Mouse (Mus musculus) neural tube, embryonic 15.5 days (tissue): ENCODE results near the gene Lcn2. TPM values are rescaled to one million over a fixed set of nuclear protein-coding genes. Genes with fewer than 3 reads are reported as not detected.

ENCODE experiments used
- ATAC-seq: fragments of 200-750 bp; cut with Nextera tagmentation; 2 replicates; pipeline ENCODE4 v1.8.0; 2017; ENCODE audit warnings: mild to moderate bottlenecking, moderate TSS enrichment, moderate library complexity; ENCODE audit not compliant: low FRiP score
- H3K27ac ChIP-seq: fragments of 300-500 bp; sonication (generic); replicated peaks from 2 replicates; pipeline ENCODE4 v1.5.1; 2015; ENCODE audit warnings: mild to moderate bottlenecking, inconsistent platforms
- H3K27me3 ChIP-seq: fragments of 300-500 bp; sonication (generic); replicated peaks from 2 replicates; pipeline ENCODE4 v1.6.1; 2015; ENCODE audit warnings: inconsistent platforms
- H3K36me3 ChIP-seq: fragments of 300-500 bp; sonication (generic); 2 replicates; pipeline ENCODE4 v1.6.1; 2015; ENCODE audit warnings: inconsistent platforms
- H3K4me1 ChIP-seq: fragments of 300-500 bp; sonication (generic); 2 replicates; pipeline ENCODE4 v1.6.1; 2015; ENCODE audit warnings: inconsistent platforms
- H3K4me2 ChIP-seq: fragments of 300-500 bp; sonication (generic); 2 replicates; pipeline ENCODE4 v1.6.1; 2015; ENCODE audit warnings: inconsistent platforms, mild to moderate bottlenecking, moderate library complexity
- H3K4me3 ChIP-seq: fragments of 300-500 bp; sonication (generic); replicated peaks from 2 replicates; pipeline ENCODE4 v1.5.1; 2015; ENCODE audit warnings: mild to moderate bottlenecking, inconsistent platforms
- H3K9ac ChIP-seq: fragments of 300-500 bp; sonication (generic); replicated peaks from 2 replicates; pipeline ENCODE4 v1.6.1; 2015; ENCODE audit warnings: mild to moderate bottlenecking, inconsistent platforms
- H3K9me3 ChIP-seq: fragments of 300-500 bp; sonication (generic); replicated peaks from 2 replicates; pipeline ENCODE4 v1.6.1; 2016; ENCODE audit warnings: inconsistent platforms
- WGBS: fragments of 180-500 bp; shearing (Covaris S2); methylation state at CpG from one replicate; pipeline ENCODE4 v1.1.7; 2015; ENCODE audit warnings: mixed read lengths; 5-methylcytosine and 5-hydroxymethylcytosine counted together
- polyA plus RNA-seq: library from polyadenylated mRNA; unstranded; fragments of >200 nt; fragmentation: Nextera tagmentation; extraction: Ambion mirVana; gene quantifications from 2 replicates; pipeline ENCODE4 v1.2.1, GENCODE M21; 2015

Lcn2 gene
- polyA plus RNA-seq, 1 experiment from 2014 or later = 1.1 TPM

DNA sequence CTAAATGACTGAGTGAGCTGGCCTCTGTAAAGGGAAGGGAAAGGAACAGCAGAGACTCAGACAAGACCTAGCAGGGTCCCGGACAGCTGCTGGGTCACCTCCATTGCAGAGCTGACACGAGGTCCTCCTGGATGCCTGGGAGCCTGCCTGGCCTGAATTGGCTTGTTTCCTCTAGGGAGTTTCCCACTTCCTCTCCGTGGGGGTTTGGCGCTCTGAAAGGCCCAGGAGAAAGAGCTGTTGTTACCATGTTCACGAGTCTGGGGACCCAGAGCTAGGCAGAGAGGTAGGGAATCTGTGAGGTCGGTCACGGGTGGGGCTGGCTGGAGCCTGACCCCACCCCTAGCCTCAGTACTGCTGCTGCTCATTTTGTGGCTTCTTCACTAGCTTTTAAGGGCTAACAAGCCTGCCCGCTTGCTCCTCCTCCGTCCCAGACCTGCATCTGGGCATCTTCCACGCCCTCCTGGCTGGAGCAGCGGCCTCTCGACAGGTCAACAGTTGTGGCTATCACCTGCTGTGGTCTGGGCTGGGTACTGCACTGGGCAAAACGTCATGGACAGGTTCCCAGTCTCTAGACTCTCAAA lies 37.5 kb downstream of the Lcn2 start:
- Histone ChIP-seq H3K27ac (no peak overlapping the region), H3K4me2 (peak overlapping the region; percentile 79), H3K36me3 (peaks cover 13% of the 10 kb centered on the region; the same call in 1 of the 2 replicates), H3K4me1 (peaks cover 39% of the 10 kb centered on the region), H3K9me3 (no peaks in the 10 kb centered on the region), H3K9ac (no peak overlapping the region), H3K27me3 (no peaks in the 10 kb centered on the region), H3K4me3 (no peak overlapping the region; the same call in 1 of the 2 replicates)
- ATAC-seq = no peak
- WGBS = 49% methylated on average over 13 of the region's 13 CpGs

GRCm38 (mm10) chr2:32349625-32350255 lies 38.3 kb downstream of the Lcn2 start:
- H3K4me2 ChIP-seq = peak overlapping the region; percentile 79; the same call in 1 of the 2 replicates
- no peaks in the 10 kb centered on the region for H3K9me3 ChIP-seq
- 67% methylated on average over 8 of the region's 8 CpGs for WGBS
- ATAC-seq = no peak
- H3K4me1 ChIP-seq = peaks cover 39% of the 10 kb centered on the region
- H3K4me3 ChIP-seq = no peak overlapping the region
- no peaks in the 10 kb centered on the region for H3K27me3 ChIP-seq
- H3K9ac ChIP-seq = no peak overlapping the region
- peaks cover 13% of the 10 kb centered on the region; the same call in 1 of the 2 replicates for H3K36me3 ChIP-seq
- H3K27ac ChIP-seq = no peak overlapping the region

DNA sequence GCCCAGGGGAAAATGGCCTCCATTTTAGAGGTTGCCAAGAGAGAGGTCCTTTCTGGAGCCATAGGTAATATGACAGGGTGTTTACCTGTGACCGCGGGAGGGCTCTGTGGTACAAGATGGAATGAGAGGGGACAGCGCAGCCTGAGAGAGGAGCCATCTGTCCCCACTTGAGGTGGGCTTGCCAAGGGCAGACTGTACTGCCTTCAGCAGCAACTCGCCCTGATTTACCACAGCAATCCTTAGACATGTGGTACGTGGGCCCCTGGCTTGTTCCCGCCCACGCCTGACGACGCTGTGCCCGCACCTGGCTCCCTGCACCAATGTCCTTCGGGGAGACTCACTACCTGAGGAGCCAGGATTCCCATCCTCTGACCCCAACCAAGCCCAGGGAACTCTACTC lies 39.7 kb downstream of the Lcn2 start:
- H3K9ac ChIP-seq = no peak overlapping the region
- H3K27ac ChIP-seq = no peak overlapping the region
- H3K4me3 ChIP-seq = no peak overlapping the region
- H3K27me3 ChIP-seq = no peaks in the 10 kb centered on the region
- H3K4me1 ChIP-seq = peaks cover 40% of the 10 kb centered on the region
- H3K9me3 ChIP-seq = no peaks in the 10 kb centered on the region
- 85% methylated on average over 11 of the region's 11 CpGs for WGBS
- H3K4me2 ChIP-seq = no peak overlapping the region
- no peak for ATAC-seq
- peaks cover 13% of the 10 kb centered on the region; the same call in 1 of the 2 replicates for H3K36me3 ChIP-seq

GRCm38 (mm10) chr2:32347019-32347418 lies 41.0 kb downstream of the Lcn2 start:
- WGBS = 77% methylated on average over 6 of the region's 6 CpGs
- Histone ChIP-seq H3K27me3 (no peaks in the 10 kb centered on the region), H3K4me1 (peaks cover 49% of the 10 kb centered on the region), H3K27ac (no peak overlapping the region), H3K4me2 (no peak overlapping the region), H3K36me3 (peaks cover 13% of the 10 kb centered on the region; the same call in 1 of the 2 replicates), H3K9ac (no peak overlapping the region), H3K4me3 (no peak overlapping the region), H3K9me3 (no peaks in the 10 kb centered on the region)
- no peak for ATAC-seq

GRCm38 (mm10) chr2:32344598-32345321 lies 43.3 kb downstream of the Lcn2 start:
- Histone ChIP-seq H3K9ac (no peak overlapping the region), H3K4me3 (no peak overlapping the region), H3K27me3 (no peaks in the 10 kb centered on the region), H3K4me1 (peaks cover 27% of the 10 kb centered on the region), H3K9me3 (no peaks in the 10 kb centered on the region), H3K36me3 (peaks cover 15% of the 10 kb centered on the region), H3K27ac (no peak overlapping the region), H3K4me2 (no peak overlapping the region)
- no peak for ATAC-seq
- 71% methylated on average over 14 of the region's 14 CpGs for WGBS

DNA sequence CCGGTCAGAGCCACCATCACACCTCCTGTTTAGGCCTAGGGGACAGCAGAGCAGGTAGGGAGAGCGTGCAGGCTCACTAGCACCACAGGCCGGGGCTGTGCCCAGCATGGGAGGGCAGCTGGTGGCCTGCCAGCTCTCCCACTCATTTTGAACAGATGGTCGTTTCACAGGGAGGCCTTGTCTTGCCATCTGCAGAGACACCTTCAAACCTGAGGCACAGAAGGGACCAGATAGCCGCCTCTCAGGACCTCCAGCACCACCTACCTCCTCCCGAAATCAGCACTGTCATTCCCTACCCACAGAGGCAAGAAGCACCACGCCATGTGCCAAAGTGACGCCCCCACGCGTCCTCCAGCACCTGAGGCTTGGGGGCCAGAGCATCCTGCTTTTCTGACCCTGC lies 44.0 kb downstream of the Lcn2 start:
- Histone ChIP-seq H3K9ac (no peak overlapping the region), H3K4me1 (peaks cover 21% of the 10 kb centered on the region), H3K4me2 (no peak overlapping the region), H3K9me3 (no peaks in the 10 kb centered on the region), H3K27me3 (no peaks in the 10 kb centered on the region), H3K36me3 (peaks cover 19% of the 10 kb centered on the region), H3K4me3 (no peak overlapping the region), H3K27ac (no peak overlapping the region)
- no peak for ATAC-seq
- 68% methylated on average over 10 of the region's 10 CpGs for WGBS

DNA sequence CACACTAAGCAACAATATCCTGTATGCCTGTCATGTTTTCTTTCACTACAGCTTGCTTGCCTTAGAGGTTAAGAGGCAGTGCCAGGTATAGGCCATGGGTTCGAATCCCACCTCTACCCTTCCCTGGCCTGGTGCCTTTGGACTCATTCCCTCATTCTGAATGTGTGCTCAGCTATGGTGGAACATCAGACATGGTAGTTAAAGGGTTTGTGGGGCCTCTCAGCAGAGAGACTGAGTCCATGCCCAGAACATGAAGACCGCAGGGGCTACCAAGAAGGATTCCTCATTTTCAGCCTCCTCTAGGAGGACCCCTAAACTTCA lies 44.7 kb downstream of the Lcn2 start:
- H3K27me3 ChIP-seq = no peaks in the 10 kb centered on the region
- peaks cover 16% of the 10 kb centered on the region for H3K36me3 ChIP-seq
- no peak overlapping the region for H3K9ac ChIP-seq
- no peak overlapping the region for H3K4me3 ChIP-seq
- no peak overlapping the region for H3K4me2 ChIP-seq
- H3K27ac ChIP-seq = no peak overlapping the region
- ATAC-seq = no peak
- peaks cover 21% of the 10 kb centered on the region for H3K4me1 ChIP-seq
- 96% methylated on average over 2 of the region's 2 CpGs for WGBS
- H3K9me3 ChIP-seq = no peaks in the 10 kb centered on the region

DNA sequence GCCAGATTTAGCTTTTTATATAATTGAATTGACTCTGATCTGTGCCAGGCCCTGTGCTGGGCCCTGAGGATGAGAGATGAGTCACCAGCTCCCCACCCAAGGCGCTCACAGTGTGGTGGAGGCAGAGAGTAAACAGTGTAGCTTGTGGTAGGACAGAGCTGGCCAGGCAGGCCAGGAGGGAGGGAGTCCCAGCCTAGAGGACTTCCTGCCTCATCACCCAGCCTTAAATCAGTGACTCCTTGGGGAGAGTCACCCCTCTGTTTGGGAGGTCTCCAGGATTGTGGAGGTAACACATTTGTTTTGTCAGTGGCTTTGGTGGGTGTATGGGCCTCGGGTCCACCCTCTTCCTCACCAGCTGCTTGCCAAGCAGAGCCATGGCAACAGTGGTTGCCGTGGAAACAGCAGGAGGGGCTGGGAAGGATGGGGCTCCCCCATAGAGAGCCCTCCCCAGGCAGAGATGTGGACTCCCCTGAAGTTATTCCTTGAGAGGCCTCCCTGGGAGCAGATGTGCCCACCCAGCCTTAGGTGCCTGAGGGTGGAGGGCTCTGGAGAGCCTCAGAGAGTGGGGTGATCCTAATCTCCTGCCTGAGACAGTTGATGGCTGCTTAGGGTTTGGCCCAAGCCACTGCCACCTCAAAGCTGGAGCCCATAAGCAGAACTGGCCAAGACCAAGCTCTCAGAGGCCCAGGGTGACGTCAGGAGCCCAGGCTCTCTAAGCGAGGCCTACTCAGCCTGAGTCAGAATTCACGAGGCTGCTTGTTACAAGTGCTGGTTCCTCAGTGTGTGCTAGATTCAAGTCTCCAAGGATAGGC lies 45.3 kb downstream of the Lcn2 start:
- 60% methylated on average over 6 of the region's 6 CpGs for WGBS
- ATAC-seq = peak; percentile 16; the same call in 1 of the 2 replicates
- no peak overlapping the region for H3K4me3 ChIP-seq
- H3K27ac ChIP-seq = 0 out of 2 replicates have a peak overlapping the region, but pooled peaks have one; percentile 8
- peaks cover 21% of the 10 kb centered on the region for H3K4me1 ChIP-seq
- H3K27me3 ChIP-seq = no peaks in the 10 kb centered on the region
- no peaks in the 10 kb centered on the region for H3K9me3 ChIP-seq
- H3K4me2 ChIP-seq = no peak overlapping the region
- H3K36me3 ChIP-seq = peaks cover 21% of the 10 kb centered on the region
- H3K9ac ChIP-seq = no peak overlapping the region; the same call in 1 of the 2 replicates

- H3K4me2 ChIP-seq = no peak overlapping the region
- ATAC-seq = no peak
- peaks cover 26% of the 10 kb centered on the region for H3K36me3 ChIP-seq
- no peak overlapping the region for H3K9ac ChIP-seq
- H3K9me3 ChIP-seq = no peaks in the 10 kb centered on the region
- no peak overlapping the region for H3K27ac ChIP-seq
- no peaks in the 10 kb centered on the region for H3K27me3 ChIP-seq
- H3K4me3 ChIP-seq = no peak overlapping the region
- H3K4me1 ChIP-seq = peaks cover 20% of the 10 kb centered on the region
- WGBS = 85% methylated on average over 4 of the region's 4 CpGs
Observed at GRCm38 (mm10) chr2:32342039-32342438, 46.0 kb downstream of the Lcn2 start.

- no peak for ATAC-seq
- H3K4me2 ChIP-seq = no peak overlapping the region
- H3K9me3 ChIP-seq = no peaks in the 10 kb centered on the region
- H3K4me1 ChIP-seq = peaks cover 17% of the 10 kb centered on the region
- H3K9ac ChIP-seq = no peak overlapping the region
- H3K4me3 ChIP-seq = no peak overlapping the region
- WGBS = 78% methylated on average over 4 of the region's 4 CpGs
- peaks cover 30% of the 10 kb centered on the region for H3K36me3 ChIP-seq
- no peaks in the 10 kb centered on the region for H3K27me3 ChIP-seq
- H3K27ac ChIP-seq = no peak overlapping the region
Observed at GRCm38 (mm10) chr2:32341634-32341939, 46.5 kb downstream of the Lcn2 start.

DNA sequence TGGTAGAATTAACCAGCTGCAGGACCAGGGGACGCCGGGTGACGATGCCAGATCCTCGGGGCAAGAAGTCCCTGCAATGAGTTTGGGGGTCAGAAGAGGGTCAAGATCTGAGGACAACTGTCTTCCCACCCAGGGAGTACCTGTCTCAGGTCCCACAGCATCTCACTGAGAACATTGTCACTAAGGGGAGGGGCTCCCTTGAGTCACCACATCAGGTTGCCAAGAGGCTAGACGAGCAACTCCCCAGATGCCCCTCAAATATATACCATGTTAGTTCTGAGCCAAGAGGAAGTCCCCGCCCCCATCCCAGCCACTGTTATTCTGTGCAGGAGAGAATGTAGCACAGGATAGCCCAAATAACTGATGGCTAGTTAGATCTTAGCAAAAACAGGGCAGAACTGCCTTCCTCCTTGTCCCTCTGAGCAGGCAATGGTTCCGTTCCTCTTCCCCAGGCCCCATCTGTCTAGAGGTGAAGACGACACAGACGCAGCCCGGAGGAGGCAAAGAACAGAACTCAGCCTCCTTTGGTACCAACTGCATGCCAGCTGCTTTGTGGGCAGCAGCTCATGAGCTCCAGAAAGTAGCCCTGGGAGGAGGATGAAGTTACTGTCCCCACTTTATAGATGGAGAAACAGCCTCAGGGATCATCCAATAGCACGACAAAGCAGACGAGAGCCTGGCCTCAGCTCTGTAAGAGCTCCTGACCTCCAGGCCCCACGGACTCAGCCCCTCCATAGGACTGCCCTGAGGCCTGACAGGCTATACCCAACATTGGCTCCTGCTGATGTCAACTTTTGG lies 47.0 kb downstream of the Lcn2 start:
- Histone ChIP-seq H3K4me3 (no peak overlapping the region), H3K4me1 (peaks cover 17% of the 10 kb centered on the region), H3K27ac (no peak overlapping the region), H3K4me2 (no peak overlapping the region), H3K36me3 (peaks cover 36% of the 10 kb centered on the region), H3K9ac (no peak overlapping the region), H3K27me3 (no peaks in the 10 kb centered on the region), H3K9me3 (no peaks in the 10 kb centered on the region)
- 81% methylated on average over 13 of the region's 13 CpGs for WGBS
- no peak for ATAC-seq
